Mouse (Mus musculus) large intestine, adult 2 months (tissue): ENCODE results near the gene Col5a2. TPM values are rescaled to one million over a fixed set of nuclear protein-coding genes. Genes with fewer than 3 reads are reported as not detected.
"Not testable (repeated sequence)": the region's sequence is repeated elsewhere in the genome, so short reads cannot be mapped to it uniquely, and the experiment has no call there.

ENCODE experiments used
- DNase-seq: peaks from one replicate; pipeline ENCODE4 v3.0.0-alpha.2; 2012; ENCODE audit warnings: low read depth, low spot score
- WGBS: fragments of 180-500 bp; shearing (Covaris S2); methylation state at CpG from one replicate; pipeline ENCODE4 v1.1.7; 2018; 5-methylcytosine and 5-hydroxymethylcytosine counted together
- polyA plus RNA-seq: library from polyadenylated mRNA; depleted of rRNA; stranded (reverse); fragments of >200 nt; gene quantifications from 2 replicates; pipeline ENCODE4 v1.2.3, GENCODE M21; 2012; rRNA removed

Gene Col5a2
- 5.3 and 7.1 TPM in 2 replicates for polyA plus RNA-seq

DNA sequence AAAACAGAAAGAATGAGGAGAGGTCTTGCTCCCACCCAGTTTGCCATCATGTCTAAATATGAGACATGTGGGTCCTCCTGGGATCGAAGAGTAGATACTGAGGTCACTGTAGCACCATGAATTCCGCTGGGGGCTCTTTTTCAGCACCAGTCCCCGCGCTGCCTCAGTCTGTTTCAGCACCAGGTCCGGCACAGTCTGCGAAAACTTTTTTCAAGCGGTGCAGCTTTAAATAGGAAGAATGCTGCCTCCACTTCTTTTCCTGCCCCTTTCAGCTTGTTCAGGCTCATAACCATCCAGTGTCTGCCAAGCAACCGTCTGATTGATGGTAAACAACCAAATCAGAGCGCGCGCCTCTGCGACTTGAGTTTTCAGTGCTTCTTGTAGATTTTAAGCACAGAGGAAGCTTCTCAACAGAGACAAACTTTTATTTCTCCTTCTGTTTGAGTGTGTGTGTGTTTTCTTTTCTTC, at the start of gene Col5a2:
TSS of gene Col5a2 (minus strand) at position 418 of the 468 bp plus-strand sequence.
- no peak for DNase-seq
- 21% methylated on average over 12 of the region's 12 CpGs for WGBS

DNA sequence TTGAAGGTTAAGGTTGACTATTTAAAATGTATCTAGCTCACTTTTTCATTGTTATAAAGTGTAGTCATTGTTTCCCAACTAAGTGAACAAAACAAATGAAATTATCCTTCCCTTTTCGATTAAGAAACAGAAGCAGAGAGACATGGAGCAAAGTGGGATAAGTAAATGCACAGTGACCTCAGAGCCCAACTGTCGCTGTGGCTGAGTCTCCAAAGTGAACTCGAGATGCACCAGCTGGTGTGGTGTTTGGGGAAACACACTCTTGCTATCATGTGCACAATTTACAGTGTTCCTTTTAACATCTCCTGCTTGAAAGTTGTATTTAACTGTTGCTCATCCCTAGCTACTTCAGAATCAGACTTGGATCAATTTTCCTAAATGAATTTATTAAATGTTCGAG, 47.4 kb upstream of the Col5a2 start:
- no peak for DNase-seq
- WGBS: 61% methylated on average over 4 of the region's 4 CpGs

GRCm38 (mm10) chr1:45541888-45542287, 38.8 kb upstream of the Col5a2 start:
- WGBS: 25% methylated on average over 1 of the region's 1 CpGs
- no peak for DNase-seq

DNA sequence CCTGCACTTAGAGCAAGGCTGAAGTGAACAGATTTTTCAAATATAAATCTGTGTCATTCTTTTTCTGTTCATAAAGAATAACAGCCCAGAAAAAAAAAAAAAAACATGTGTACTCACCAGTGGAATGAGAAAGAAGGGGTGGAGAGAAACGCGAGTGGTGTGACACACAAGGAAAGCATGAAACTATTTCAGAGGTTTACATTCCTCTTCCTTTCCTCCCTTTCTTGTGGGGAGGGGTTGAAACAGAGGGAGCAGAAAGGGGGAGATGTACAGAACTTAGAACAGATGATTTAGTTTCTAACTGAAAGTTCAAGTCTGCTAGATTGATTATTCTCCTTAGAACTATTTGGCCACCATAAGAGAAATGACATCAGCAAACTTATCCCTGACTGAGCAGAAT, 38.1 kb upstream of the Col5a2 start:
- DNase-seq: no peak
- WGBS: 37% methylated on average over 2 of the region's 2 CpGs

- WGBS: 45% methylated on average over 2 of the region's 2 CpGs
- no peak for DNase-seq
Observed at GRCm38 (mm10) chr1:45531486-45531885, 28.4 kb upstream of the Col5a2 start.

GRCm38 (mm10) chr1:45527476-45527875, 24.4 kb upstream of the Col5a2 start:
- not testable (repeated sequence) for DNase-seq

DNA sequence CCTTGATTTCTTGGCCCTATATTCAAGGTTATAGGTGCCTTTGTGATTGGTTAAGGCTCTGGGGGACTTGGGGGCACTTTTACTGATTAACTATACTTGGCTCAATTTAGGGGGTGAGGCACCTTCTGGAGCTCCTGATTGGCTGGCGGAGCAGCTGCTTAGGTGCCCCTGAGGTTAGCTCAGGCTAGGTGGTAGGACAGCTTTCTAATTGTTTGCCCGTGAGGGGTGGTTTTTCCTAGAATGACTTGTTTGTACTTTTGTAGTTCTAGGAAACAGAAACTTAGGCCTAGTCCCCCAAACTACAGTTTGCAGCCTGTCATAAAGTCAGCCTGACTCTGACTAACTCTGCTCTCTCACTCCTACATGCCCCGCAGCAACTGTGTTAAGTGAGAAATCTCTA, 20.5 kb upstream of the Col5a2 start:
- 64% methylated on average over 3 of the region's 3 CpGs for WGBS
- DNase-seq: no peak

DNA sequence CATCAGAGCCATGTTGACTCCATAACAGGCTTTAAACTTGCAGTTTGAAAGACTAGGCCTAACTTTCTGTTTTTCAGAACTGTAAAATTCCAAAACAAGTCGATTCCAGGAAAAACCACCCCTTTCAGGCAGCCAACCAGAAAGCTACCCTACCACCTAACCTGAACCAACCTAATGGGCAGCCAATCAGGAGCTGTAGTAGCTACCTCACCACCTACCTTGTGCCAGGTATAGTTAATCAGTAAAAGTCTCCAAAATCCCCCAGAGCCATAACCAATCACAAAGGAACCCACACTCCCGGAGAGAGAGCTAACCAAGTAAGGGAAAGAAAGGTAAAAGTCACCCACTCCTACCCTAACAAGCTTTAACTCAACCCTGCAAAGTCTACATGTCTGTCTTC, 18.4 kb upstream of the Col5a2 start:
- 59% methylated on average over 2 of the region's 2 CpGs for WGBS
- DNase-seq: no peak

GRCm38 (mm10) chr1:45502241-45502741, 791 bp downstream of the Col5a2 start:
- DNase-seq: no peak

DNA sequence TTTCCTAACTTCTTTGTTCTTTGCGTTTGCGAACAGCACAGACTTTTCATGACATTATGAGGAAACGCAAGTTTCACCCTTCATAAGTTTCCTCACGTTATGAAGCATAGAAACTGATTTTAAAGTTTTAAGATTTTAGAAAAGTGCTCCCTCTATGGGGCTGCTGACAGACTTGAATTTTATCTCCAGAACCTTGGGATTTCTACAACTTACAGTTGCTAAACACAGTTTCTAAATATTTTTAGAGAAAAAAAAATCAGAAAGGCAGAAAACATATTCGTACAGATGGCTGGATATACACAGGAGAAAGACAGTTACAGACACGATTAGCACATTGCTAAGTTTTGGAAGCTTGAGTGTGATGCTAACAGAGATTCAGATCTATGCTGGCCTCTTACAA, 1.6 kb downstream of the Col5a2 start:
- no peak for DNase-seq
- WGBS: 46% methylated on average over 6 of the region's 6 CpGs

More at GRCm38 (mm10) chr1:45502241-45502741, 791 bp downstream of the Col5a2 start:
- WGBS: 10% methylated on average over 11 of the region's 11 CpGs

DNA sequence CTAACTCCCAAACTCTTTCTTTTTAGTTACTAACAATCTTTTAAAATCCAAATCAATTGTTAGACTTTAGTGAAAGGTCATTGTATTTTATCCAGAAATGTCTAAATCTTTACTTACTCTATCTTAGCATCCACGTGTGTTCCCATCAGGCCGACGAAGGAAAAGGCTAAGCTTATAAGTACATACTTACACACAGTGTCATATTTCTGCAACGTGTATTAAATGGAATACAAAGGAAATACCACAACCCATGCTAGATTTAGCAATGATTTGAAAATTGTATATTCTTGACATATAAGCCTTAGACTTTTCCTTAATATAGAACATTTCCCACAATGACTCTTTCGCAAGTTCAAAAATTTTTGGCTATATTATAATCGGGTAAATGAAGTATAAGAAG, 2.6 kb downstream of the Col5a2 start:
- no peak for DNase-seq
- 74% methylated on average over 6 of the region's 6 CpGs for WGBS

DNA sequence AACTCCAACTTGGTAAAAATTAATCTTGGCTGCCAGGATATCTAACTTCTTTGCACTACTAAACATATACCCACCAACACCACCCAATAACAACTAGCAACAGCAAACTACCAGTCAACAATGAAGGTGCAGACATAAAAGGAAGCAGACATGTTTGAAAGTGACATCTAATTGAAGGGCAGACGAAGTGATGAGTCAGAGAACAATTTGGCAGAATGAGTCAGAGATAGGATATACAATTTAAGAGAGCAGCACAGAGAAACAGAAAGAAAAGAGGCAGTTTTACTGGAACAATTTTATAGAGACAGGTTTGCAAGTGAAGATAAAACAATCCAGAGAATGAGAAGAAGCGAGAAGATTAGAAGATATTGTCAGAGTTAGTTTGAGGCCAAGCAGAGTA, 8.1 kb downstream of the Col5a2 start:
- WGBS: 57% methylated on average over 2 of the region's 2 CpGs
- DNase-seq: no peak

GRCm38 (mm10) chr1:45492130-45492723, 10.9 kb downstream of the Col5a2 start:
- DNase-seq: no peak
- 73% methylated on average over 4 of the region's 4 CpGs for WGBS

DNA sequence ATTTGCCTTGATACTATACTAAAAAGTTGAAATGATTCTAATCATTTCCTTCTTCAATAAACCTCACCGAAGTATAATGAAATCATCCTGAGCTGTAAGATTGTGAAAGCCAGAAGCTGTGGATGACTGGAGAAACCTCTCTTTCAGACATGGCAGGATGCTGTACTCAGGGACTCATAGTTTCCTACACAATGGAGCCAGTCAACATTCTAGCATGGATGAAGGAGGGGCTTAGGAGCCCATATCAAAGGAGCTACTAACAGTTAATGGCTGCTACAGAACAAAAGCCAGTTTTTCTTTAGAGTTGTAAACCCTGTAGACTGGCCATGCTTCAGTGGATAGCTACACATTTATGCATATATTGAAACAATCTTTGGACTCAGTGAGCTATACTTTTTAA, 12.6 kb downstream of the Col5a2 start:
- WGBS: 81% methylated on average over 1 of the region's 1 CpGs

GRCm38 (mm10) chr1:45488291-45488690, 14.8 kb downstream of the Col5a2 start:
- 78% methylated on average over 1 of the region's 1 CpGs for WGBS
- DNase-seq: no peak

More for the DNA sequence above, 12.6 kb downstream of the Col5a2 start:
- no peak for DNase-seq

GRCm38 (mm10) chr1:45483001-45483400, 20.1 kb downstream of the Col5a2 start:
- 82% methylated on average over 4 of the region's 4 CpGs for WGBS
- DNase-seq: no peak

DNA sequence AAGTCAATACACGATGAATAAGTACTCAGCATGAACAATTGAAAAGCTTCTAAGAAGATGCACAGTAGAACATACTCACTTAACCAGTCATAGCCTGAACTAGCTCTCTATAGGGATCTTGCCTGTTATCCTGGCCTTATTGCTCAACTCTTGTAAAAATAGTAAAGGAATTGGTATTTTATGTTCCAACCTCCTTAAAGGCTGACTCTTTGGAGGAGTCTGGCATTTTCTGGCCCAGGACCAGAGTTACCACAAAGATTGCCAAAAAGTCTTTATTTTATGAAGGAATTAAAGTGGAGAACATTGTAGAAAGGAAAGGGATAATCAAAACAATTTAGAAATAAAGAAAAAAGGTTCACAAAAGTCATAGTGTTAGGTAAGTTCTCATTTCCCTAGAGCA, 21.2 kb downstream of the Col5a2 start:
- WGBS: 88% methylated on average over 1 of the region's 1 CpGs
- DNase-seq: no peak

DNA sequence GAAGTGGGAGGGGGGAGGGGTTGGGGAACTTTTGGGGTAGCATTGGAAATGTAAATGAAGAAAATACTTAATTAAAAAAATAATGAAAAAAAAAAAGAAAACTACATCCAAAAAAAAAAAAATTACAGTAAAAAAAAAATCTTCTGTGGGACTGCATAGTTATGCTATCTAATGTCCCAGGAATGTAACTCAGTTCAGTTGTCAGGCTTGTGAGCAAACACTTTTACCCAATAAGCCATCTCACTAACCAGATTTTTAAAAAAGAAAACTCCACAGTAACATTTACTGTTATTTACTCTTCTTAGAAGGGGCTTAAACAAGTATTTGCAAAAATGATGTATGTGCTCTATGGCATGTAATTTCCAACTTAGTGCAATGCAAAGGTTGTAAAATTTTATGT, 24.0 kb downstream of the Col5a2 start:
- DNase-seq: no peak

DNA sequence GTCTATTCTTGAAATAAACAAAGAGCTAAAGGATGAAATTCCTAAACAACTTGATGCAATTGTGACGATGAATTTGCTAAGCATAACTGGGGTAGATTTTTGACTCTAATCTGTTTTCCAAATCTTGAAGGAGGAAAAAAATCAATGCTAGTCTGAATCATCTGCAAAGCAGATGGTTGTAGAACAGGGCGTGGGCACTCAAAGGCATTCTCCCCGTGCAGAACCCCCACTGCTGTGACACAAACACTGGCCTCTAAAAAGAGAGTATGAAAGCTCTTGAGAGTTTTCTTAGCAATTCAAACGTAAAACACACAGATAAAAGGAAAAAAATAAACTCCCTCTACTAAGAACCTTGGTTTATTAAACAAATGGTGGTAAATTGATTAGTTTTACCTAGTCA, 30.3 kb downstream of the Col5a2 start:
- 37% methylated on average over 4 of the region's 4 CpGs for WGBS
- DNase-seq: no peak

DNA sequence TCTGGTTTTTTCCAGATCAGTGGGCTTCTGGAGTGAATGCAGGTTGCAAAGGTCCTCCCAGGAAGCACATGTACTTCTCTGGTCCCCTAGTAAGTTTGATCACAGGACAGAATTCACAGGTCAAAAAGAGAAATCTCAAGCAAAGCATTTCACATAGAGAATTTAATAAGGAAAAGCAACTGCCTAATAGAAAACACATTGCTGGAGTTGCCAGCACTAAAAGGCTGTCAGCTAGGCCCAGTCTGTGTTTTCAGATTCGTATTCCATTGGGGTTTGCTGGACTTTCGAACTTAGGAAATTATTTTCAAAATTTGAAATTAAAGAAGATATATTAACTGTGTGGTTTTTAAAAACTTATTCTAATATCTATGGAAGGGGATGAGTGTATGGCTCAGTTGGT, 42.3 kb downstream of the Col5a2 start:
- WGBS: 90% methylated on average over 2 of the region's 2 CpGs
- no peak for DNase-seq

DNA sequence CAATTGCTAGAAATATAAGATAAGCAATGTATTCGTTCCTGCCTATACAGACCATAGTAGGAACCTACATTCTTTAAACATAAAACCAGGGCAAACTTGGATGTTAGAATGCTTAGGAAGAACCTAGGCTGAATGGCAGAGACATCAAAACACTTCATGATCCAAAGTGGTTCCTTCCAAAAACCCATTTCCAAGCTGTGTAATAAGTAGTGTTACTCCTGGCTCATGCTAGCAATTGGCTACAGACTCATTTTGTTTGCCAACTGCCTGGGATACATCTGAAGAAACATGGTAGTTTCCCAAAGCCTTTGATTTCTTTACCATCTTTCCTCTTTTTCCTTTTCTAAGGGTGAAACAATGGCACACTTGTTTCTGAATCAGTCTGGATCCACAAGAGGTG, 47.3 kb downstream of the Col5a2 start:
- WGBS: 81% methylated on average over 1 of the region's 1 CpGs
- no peak for DNase-seq

- no peak for DNase-seq
- 78% methylated on average over 1 of the region's 1 CpGs for WGBS
Observed at GRCm38 (mm10) chr1:45448856-45449255, 54.2 kb downstream of the Col5a2 start.
